Mouse (Mus musculus) neural tube, embryonic 12.5 days (tissue): ENCODE data around the gene Alad. TPM values are rescaled to one million over a fixed set of nuclear protein-coding genes. Genes with fewer than 3 reads are reported as not detected.

Source experiments
- ATAC-seq: fragments of 200-750 bp; cut with Nextera tagmentation; 2 replicates; pipeline ENCODE4 v1.8.0; 2017; ENCODE audit warnings: low read depth, mild to moderate bottlenecking, moderate TSS enrichment, moderate library complexity; ENCODE audit not compliant: low FRiP score
- H3K27ac ChIP-seq: fragments of 300-500 bp; sonication (generic); 2 replicates; pipeline ENCODE4 v1.5.1; 2016
- H3K27me3 ChIP-seq: fragments of 300-500 bp; sonication (generic); replicated peaks from 2 replicates; pipeline ENCODE4 v1.6.1; 2016; ENCODE audit warnings: mild to moderate bottlenecking
- H3K36me3 ChIP-seq: fragments of 300-500 bp; sonication (generic); 2 replicates; pipeline ENCODE4 v1.6.1; 2016; ENCODE audit warnings: mild to moderate bottlenecking
- H3K4me1 ChIP-seq: fragments of 300-500 bp; sonication (generic); 2 replicates; pipeline ENCODE4 v1.6.1; 2016
- H3K4me2 ChIP-seq: fragments of 300-500 bp; sonication (generic); replicated peaks from 2 replicates; pipeline ENCODE4 v1.6.1; 2016; ENCODE audit warnings: mild to moderate bottlenecking
- H3K4me3 ChIP-seq: fragments of 300-500 bp; sonication (generic); 2 replicates; pipeline ENCODE4 v1.5.1; 2016
- H3K9ac ChIP-seq: fragments of 300-500 bp; sonication (generic); 2 replicates; pipeline ENCODE4 v1.6.1; 2016; ENCODE audit warnings: mild to moderate bottlenecking
- H3K9me3 ChIP-seq: fragments of 300-500 bp; sonication (generic); 2 replicates; pipeline ENCODE4 v1.6.1; 2016; ENCODE audit warnings: mild to moderate bottlenecking
- WGBS: fragments of 180-500 bp; shearing (Covaris S2); methylation state at CpG from one replicate; pipeline ENCODE4 v1.1.7; 2016; 5-methylcytosine and 5-hydroxymethylcytosine counted together
- polyA plus RNA-seq: library from polyadenylated mRNA; unstranded; fragments of >200 nt; fragmentation: Nextera tagmentation; extraction: Ambion mirVana; gene quantifications from 2 replicates; pipeline ENCODE4 v1.2.1, GENCODE M21; 2016

Gene Alad
- polyA plus RNA-seq, 1 experiment from 2014 or later = 65.3 TPM

DNA sequence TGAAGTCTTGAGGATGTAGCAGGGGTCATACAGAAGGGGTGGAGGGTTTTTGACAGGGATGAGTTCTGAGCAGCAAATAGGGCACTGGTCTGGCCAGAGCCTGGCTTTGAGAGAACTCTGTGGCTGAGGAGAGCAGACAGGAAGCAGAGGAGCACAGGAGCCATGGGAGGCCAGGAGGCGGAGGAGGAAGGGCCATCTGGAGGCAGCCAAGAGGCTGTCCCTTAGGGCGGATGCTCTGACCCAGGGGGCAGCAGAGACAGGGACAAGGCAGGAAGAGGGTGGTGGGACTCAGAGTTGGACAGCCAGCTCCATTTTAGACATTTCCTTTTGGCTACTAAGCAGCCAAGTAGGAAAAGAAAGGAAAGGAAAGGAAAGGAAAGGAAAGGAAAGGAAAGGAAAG, 3.6 kb downstream of the Alad start:
- H3K36me3 ChIP-seq = peaks cover 30% of the 10 kb centered on the region
- no peak overlapping the region for H3K9ac ChIP-seq
- 55% methylated on average over 2 of the region's 2 CpGs for WGBS
- no peak for ATAC-seq
- H3K27me3 ChIP-seq = no peaks in the 10 kb centered on the region
- no peak overlapping the region for H3K4me3 ChIP-seq
- H3K4me1 ChIP-seq = peaks cover 14% of the 10 kb centered on the region
- no peak overlapping the region for H3K4me2 ChIP-seq
- H3K9me3 ChIP-seq = no peaks in the 10 kb centered on the region
- no peak overlapping the region for H3K27ac ChIP-seq

- 78% methylated on average over 3 of the region's 3 CpGs for WGBS
- Histone ChIP-seq H3K9me3 (no peaks in the 10 kb centered on the region), H3K4me2 (no peak overlapping the region), H3K36me3 (peaks cover 35% of the 10 kb centered on the region), H3K9ac (no peak overlapping the region), H3K27ac (no peak overlapping the region), H3K4me1 (peaks cover 14% of the 10 kb centered on the region), H3K27me3 (no peaks in the 10 kb centered on the region), H3K4me3 (no peak overlapping the region)
- no peak for ATAC-seq
Measured at GRCm38 (mm10) chr4:62515490-62515889, 4.2 kb downstream of the Alad start.

DNA sequence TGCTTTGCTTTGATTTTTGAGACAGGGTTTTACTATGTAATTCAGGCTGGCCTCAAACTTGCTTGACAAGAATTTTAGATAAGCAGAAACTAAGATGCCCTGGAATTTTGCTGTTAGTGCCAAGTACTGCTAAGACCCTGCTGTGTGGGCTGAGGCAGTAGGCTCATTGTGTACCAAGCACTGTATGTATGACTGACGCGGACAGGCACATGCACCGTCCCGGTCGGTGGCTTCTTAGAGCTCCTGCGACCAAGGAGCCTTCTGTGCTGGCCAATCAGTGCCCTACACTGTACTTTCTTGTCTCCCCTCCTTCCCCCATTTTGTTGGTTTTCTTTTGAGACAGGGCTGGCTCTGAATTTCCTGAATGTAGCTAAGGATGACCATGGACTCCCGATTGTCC, 4.7 kb downstream of the Alad start:
- H3K27ac ChIP-seq = no peak overlapping the region
- H3K36me3 ChIP-seq = peaks cover 40% of the 10 kb centered on the region
- H3K9ac ChIP-seq = no peak overlapping the region
- H3K9me3 ChIP-seq = no peaks in the 10 kb centered on the region
- peaks cover 14% of the 10 kb centered on the region for H3K4me1 ChIP-seq
- 93% methylated on average over 7 of the region's 7 CpGs for WGBS
- H3K4me2 ChIP-seq = no peak overlapping the region
- H3K4me3 ChIP-seq = no peak overlapping the region
- no peak for ATAC-seq
- H3K27me3 ChIP-seq = no peaks in the 10 kb centered on the region

GRCm38 (mm10) chr4:62513998-62514506, 5.7 kb downstream of the Alad start:
- Histone ChIP-seq H3K27ac (no peak overlapping the region), H3K4me3 (no peak overlapping the region), H3K4me2 (no peak overlapping the region), H3K27me3 (no peaks in the 10 kb centered on the region), H3K4me1 (peaks cover 12% of the 10 kb centered on the region), H3K9me3 (no peaks in the 10 kb centered on the region), H3K36me3 (peaks cover 50% of the 10 kb centered on the region), H3K9ac (no peak overlapping the region)
- WGBS = 57% methylated on average over 11 of the region's 11 CpGs
- no peak for ATAC-seq

DNA sequence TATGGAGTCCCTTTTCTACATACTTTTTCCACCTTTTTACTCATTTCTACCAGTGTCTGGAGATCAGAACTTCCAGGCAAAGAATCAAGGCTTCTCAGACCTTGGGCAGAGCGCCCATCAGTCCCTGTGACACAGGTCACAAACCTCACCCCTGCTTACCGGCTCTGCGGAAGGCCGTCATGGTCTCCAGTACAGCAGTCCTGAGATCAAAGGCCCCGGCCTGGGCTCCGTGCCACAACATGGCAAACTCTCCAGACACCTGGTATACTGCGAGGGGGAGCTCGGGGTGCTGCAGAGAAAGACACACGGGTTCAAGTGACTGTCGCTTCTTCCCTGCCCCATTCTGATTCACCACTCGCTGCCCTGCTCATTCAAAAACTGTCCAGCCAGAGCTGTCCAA, 9.8 kb downstream of the Alad start:
- Histone ChIP-seq H3K4me1 (0 out of 2 replicates have a peak, but pooled peaks cover 4% of the 10 kb centered on the region), H3K36me3 (peaks cover 65% of the 10 kb centered on the region), H3K27ac (no peak overlapping the region), H3K9ac (no peak overlapping the region), H3K9me3 (no peaks in the 10 kb centered on the region), H3K27me3 (no peaks in the 10 kb centered on the region), H3K4me2 (no peak overlapping the region), H3K4me3 (no peak overlapping the region)
- 92% methylated on average over 11 of the region's 11 CpGs for WGBS
- no peak for ATAC-seq

DNA sequence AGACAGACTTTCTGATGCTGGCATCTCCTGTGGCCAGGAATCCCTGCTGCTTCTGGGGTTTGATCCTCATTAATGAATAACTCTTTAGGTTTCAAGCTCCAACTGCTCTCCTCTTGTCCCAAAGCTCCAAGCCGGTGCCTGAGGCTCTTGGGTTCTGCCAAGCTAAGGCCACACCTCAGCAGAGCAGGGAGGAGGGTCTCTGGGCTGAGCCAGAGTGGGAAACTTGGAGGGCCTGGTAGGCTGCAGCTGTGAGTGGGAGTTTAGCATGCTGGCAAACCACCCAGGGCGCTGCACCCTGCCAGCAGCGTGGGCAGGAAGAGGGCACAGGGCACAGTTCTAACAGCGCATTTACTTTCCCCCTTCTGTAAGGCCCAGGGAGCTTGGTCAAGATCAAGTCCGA, 10.9 kb downstream of the Alad start:
- peaks cover 63% of the 10 kb centered on the region for H3K36me3 ChIP-seq
- ATAC-seq = no peak

DNA sequence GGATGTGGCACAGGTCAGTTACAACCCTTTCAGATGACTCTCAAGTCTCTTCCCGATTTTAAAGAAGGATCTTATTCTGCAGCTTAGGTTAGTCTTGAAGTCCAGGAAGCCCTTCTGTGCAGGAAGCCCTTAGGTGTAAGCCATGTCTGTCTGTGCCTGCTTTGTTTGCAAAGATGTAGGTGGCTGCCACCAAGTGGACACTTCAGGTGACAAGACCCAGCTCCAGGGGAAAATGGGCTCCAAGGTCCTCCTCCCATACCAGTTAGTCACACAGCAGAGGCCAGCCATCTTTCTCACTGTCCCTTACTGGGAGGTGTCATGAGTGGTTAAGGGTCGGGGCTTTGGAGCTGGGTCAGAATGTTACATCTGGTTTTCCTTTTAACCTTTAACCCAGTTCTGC, 12.9 kb downstream of the Alad start:
- no peak overlapping the region for H3K27ac ChIP-seq
- no peak overlapping the region for H3K9ac ChIP-seq
- H3K27me3 ChIP-seq = no peaks in the 10 kb centered on the region
- peaks cover 43% of the 10 kb centered on the region for H3K36me3 ChIP-seq
- H3K4me3 ChIP-seq = no peak overlapping the region
- WGBS = 68% methylated on average over 2 of the region's 2 CpGs
- H3K9me3 ChIP-seq = no peaks in the 10 kb centered on the region
- no peak overlapping the region for H3K4me2 ChIP-seq
- no peak for ATAC-seq
- no peaks in the 10 kb centered on the region for H3K4me1 ChIP-seq

More for the DNA sequence above, 10.9 kb downstream of the Alad start:
- H3K4me3 ChIP-seq = no peak overlapping the region
- H3K27me3 ChIP-seq = no peaks in the 10 kb centered on the region
- H3K9me3 ChIP-seq = no peaks in the 10 kb centered on the region
- no peak overlapping the region for H3K9ac ChIP-seq
- H3K27ac ChIP-seq = no peak overlapping the region
- H3K4me2 ChIP-seq = no peak overlapping the region
- WGBS = 86% methylated on average over 5 of the region's 5 CpGs
- 0 out of 2 replicates have a peak, but pooled peaks cover under 1% of the 10 kb centered on the region for H3K4me1 ChIP-seq

GRCm38 (mm10) chr4:62505991-62506390, 13.7 kb downstream of the Alad start:
- ATAC-seq = no peak
- 87% methylated on average over 3 of the region's 3 CpGs for WGBS
- peaks cover 35% of the 10 kb centered on the region for H3K36me3 ChIP-seq

GRCm38 (mm10) chr4:62503374-62503970, 16.2 kb downstream of the Alad start, which contains the start of gene Hdhd3:
TSS of gene Hdhd3 (minus strand) at chr4:62503467.
- Histone ChIP-seq H3K4me2 (peak within 1 kb of the TSS; percentile 67), H3K27me3 (no peaks in the 10 kb centered on the region), H3K27ac (no peak within 1 kb of the TSS), H3K4me1 (peaks cover 5% of the 10 kb centered on the region), H3K4me3 (peak within 1 kb of the TSS; percentile 56), H3K36me3 (peaks cover 23% of the 10 kb centered on the region), H3K9me3 (no peaks in the 10 kb centered on the region), H3K9ac (peak within 1 kb of the TSS; percentile 62)
- ATAC-seq = no peak
- WGBS = 82% methylated on average over 3 of the region's 3 CpGs

More at GRCm38 (mm10) chr4:62505991-62506390, 13.7 kb downstream of the Alad start:
- Histone ChIP-seq H3K9ac (no peak overlapping the region), H3K4me1 (peaks cover 5% of the 10 kb centered on the region), H3K9me3 (no peaks in the 10 kb centered on the region), H3K4me2 (no peak overlapping the region), H3K27me3 (no peaks in the 10 kb centered on the region), H3K27ac (no peak overlapping the region), H3K4me3 (no peak overlapping the region)

- peaks cover 18% of the 10 kb centered on the region for H3K36me3 ChIP-seq
- no peak overlapping the region for H3K9ac ChIP-seq
- H3K27me3 ChIP-seq = no peaks in the 10 kb centered on the region
- no peak overlapping the region for H3K4me3 ChIP-seq
- H3K4me2 ChIP-seq = 0 out of 2 replicates have a peak overlapping the region, but pooled peaks have one; percentile 67
- no peaks in the 10 kb centered on the region for H3K9me3 ChIP-seq
- peaks cover 5% of the 10 kb centered on the region for H3K4me1 ChIP-seq
- 81% methylated on average over 7 of the region's 7 CpGs for WGBS
- no peak overlapping the region for H3K27ac ChIP-seq
- no peak for ATAC-seq
Measured at GRCm38 (mm10) chr4:62502969-62503368, 16.7 kb downstream of the Alad start.

DNA sequence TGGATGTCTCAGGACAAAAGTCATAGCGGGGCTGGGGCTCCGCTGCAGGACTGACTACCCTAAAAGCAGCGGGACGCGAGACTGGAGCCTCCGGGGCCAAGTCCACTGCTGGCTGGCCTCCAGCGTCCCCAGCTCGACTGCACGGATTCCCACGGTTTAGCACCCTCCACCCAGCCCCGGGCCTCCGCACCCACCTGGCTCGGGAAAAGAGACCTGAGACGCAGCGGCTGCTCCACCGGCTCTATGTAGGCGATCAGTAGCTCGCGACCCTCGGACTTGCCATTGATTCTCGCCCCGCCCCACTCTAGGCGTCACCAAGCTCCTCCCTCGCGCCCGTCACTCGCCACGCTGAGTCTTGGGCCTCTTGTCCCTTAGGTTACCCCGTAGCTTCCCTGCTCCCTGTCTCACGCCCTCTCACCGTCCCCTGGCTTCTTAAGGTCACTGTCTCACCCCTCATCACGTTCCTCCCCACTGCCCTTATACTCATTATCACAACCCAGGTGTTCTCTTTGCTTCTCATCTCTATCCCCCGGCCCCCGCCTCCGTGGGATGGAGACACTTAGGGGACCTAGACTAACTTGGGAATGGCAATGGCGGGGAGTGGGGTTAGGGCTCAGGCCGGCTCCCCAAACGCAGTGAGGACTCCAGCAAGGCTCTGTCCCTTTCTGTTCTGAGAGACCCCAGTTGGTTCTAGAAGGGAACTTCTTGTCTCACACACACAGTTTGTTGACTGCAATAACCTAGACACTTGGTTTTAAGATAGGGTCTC, 17.6 kb downstream of the Alad start:
- Histone ChIP-seq H3K27me3 (no peaks in the 10 kb centered on the region), H3K9ac (peak overlapping the region; percentile 62), H3K4me3 (peak overlapping the region; percentile 56), H3K4me2 (peak overlapping the region; percentile 67), H3K4me1 (peaks cover 5% of the 10 kb centered on the region), H3K36me3 (peaks cover 15% of the 10 kb centered on the region), H3K9me3 (no peaks in the 10 kb centered on the region), H3K27ac (no peak overlapping the region)
- 2% methylated on average over 38 of the region's 38 CpGs for WGBS
- peak; percentile 96 for ATAC-seq

GRCm38 (mm10) chr4:62501534-62501933, 18.2 kb downstream of the Alad start:
- peak overlapping the region; percentile 62 for H3K9ac ChIP-seq
- ATAC-seq = peak; percentile 42
- peak overlapping the region; percentile 56 for H3K4me3 ChIP-seq
- 2% methylated on average over 7 of the region's 7 CpGs for WGBS
- H3K9me3 ChIP-seq = no peaks in the 10 kb centered on the region
- H3K4me1 ChIP-seq = peaks cover 5% of the 10 kb centered on the region
- H3K27ac ChIP-seq = no peak overlapping the region
- no peaks in the 10 kb centered on the region for H3K27me3 ChIP-seq
- H3K4me2 ChIP-seq = peak overlapping the region; percentile 67
- H3K36me3 ChIP-seq = peaks cover 14% of the 10 kb centered on the region
